Mouse (Mus musculus): ENCODE results near the gene Iscu.

The Iscu gene

DNA sequence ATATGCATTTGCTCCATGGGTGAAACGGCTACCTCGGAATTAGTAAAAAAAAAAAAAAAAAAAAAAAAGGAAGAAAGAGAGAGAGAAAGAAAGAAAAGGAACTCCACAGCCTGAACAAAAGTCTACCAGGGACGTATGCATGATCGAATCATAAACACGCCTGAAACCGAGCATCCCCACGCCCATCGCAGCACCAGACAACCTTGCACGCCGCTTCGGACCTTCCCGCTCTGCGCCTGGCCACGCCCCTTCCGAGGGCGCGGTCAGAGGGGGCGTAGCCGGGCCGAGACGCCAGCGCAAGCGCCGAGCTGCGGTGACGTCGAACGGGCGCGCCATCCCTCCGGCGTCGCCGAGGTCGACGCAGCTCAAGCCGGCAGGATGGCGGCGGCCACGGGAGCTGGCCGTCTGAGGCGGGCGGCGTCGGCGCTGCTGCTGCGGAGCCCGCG lies at the start of gene Iscu, which contains the start of gene Sart3:
Gene Iscu (plus strand): TSS at position 299 of the 446 bp plus-strand sequence.
Gene Sart3 (minus strand): TSS at position 61 of the 446 bp plus-strand sequence.
- DNase-seq = peak; percentile 95

DNA sequence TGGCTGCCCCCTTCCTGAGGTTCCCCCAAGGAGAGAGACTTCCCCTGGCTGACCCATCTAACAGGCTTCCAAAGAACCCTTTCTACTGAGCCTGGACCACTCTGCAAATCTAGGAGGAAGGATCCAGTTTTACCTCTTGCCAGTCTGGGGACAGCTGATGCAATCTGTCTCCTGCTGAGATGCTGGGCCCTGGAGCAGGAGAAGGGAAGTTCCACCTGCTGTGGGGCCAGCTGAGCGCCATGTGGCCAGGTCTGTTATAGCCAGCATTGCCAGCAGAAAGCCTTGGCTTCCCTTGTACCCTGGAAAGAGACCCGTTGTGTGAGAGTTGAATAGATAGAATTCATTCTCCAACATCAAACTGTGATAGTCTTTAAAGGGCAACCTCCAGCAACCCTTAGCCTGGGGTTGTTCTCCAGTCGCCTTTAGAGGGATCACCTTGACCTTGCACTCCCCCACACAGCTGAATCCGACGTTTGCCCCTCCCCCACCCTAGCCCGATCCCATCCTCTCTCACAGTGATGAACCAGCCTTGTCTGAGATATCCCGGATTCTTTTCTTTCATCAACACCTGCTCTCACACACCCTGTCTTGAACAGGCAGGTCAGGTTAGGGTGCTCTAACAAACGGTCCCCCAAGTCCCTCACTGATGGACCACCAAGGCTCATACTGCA lies 48.8 kb upstream of the Iscu start:
- peak; percentile 2 for DNase-seq

DNA sequence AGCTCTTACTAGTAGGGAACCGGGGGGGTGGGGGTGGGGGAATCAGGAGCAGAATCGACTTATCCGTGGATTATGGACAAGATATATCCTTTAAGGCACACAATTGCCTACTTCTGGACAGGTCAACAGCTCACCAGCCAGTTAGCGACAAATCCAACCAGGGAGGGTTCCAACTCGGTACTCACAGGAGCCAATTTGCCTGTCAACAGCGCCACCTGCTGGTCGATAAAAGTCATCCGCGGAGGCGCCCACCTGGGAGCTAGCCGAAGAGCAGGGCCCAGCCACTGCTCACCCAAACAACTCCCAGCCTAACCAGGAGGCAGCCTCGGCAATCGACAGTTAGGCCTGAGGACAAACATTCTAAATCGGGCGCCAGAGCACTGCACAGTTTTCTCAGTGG lies 48.1 kb upstream of the Iscu start, which contains the start of gene 1700069L16Rik:
Gene 1700069L16Rik (minus strand): TSS at position 327 of the 400 bp plus-strand sequence.
- peak; percentile 73 for DNase-seq

DNA sequence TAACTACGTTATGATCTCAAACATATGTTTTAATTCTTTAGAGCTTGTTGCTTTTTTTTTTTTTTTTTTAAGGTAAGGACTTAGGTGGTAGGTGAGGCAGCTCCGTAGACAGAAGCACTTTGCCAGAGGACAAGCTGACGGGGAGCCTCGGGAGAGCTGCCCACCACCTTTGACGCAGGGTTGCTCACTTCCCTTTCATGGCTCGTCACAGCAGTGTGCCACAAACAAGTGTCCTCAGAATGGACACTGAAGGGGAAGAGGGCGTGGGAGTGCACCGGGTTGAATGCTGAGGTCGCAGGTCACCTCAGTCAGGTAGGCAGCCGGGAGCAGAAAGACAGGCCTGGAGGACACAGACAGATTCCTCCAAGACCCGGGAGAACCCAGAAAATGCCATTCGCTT lies 47.1 kb upstream of the Iscu start:
- no peak for DNase-seq

DNA sequence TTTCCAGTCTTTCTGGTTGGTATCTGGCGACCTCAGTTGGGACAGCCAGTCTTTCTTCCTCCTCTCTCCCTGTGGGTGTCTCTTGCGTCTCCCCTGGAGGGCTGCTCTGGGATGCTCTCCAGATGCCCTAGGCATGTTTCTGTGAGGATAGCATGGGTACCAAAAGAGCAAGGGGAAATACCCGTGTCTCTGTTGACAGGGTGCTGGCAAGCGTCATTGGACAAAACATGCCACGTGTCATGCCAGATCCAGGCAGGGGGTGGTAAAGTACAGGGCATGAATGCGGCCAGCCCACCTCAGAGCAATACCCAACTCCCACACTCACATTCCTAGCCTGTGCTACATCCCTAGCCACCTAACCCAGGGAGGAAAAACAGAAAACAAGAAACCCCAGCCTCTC lies 45.9 kb upstream of the Iscu start:
- DNase-seq = no peak

DNA sequence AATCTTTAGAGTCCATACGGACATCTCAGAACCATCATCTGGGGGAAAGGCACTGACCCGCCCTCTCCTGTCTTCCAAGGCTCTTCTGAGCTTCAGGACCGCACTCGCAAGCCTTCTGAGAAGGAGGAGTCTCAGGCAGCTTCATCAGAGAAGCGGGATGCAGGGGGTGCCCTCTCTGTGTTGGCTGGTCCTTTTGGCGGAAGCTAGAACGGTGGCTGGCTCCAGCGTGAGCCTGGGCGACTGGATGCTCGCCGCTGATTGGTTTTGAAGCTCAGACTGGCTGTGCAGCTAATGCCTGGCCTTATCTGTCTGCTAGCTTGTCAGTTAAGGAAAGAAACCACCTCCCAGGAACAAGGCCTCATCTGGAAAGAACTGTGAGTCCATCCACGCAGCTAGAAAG lies 45.3 kb upstream of the Iscu start:
- DNase-seq = no peak

DNA sequence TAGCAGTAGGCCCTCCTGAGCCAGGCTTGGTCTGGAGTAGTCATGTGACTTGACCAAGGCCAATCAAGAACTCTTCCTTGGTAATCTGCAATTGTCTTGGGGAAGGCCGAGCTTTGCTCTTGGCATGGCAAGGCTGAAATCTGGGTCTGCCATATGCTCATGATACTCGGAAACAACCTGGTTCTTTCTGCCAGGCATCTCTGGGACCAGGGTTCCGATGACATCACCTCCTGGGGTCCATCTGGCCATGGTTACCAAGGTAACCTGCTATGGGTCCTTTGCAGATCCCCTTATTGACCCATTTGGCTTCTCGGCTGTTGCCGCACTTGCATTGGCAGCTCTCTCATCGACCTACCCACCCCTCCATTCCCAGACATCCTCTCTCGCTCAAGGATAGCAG lies 44.5 kb upstream of the Iscu start:
- no peak for DNase-seq

DNA sequence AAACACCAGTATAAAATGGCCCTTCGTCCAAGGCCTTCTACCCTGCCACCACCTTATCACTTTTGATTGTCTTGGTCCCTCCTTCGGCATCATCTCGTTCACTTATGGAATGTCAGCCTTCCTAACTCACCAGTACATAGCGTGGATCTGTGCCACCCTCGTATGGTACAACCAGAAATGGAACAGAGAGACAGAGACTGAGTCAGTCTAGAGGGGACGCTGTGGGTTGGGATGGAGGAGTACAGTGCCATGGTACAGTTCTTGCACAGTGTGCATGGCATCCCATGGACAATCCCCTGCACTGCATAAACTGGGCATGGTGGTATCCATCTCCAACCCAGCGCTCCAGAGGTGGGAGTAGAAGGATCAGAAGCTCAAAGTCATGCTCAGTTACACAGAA lies 43.9 kb upstream of the Iscu start:
- no peak for DNase-seq

DNA sequence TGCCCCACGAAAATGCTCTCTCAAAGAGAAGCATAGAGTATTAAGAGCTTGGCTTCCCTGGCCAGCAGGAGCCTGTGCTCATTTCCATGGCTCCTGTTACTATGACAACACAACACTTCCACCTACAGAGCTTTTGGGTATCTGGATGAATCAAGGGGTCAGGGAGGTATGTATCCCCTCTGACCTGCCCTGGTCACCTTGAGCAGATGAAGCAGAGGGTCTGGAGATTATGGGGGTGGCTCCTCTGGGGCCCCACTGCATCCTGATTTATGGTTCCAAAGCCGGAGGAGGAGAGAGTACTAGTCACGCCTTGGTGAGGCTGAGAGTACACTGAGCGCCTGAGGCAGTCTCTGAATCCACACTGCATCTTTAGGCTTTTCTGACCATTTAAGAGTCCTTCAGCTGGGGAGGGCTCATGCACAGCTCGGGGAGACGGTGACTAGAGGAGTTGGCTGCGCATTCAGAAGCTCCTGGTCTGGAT lies 41.9 kb upstream of the Iscu start:
- DNase-seq = no peak

DNA sequence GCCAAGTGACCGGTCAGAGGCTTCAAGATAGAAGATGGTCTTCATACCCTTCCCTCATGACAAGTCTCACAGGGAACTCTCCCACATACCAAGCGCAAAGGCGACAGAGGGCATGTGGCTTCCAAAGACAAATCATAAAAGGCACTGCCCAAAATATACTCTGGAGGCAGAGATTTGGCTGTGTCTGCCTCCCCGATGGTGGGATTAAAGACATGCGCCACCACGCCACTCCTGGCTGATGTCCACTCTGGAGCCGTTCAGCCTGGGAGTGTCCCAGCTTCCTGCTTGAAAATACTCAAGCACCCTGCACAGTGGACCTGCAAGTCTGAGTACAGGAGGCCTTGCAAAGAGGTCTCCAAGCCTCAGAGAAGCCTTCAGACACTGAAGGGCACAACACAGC lies 41.4 kb upstream of the Iscu start:
- DNase-seq = no peak

DNA sequence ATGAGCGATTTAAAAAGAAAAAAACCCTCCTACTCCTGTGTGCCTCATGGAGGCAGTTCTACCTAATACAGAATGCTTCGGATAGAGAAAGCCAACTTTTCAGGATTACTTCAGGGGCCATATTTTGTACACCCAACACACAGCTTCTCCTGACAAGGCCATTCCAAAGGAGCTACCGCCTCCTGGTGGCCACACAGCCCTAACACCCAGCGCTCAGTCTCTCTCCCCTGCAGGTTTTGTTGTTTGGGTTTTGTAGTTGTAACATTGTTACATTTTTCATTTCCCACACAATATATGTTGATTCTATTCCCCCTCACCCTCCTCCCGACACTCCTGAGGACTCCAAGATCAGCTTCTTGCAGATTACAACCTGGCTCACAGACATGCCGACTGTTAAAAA lies 40.4 kb upstream of the Iscu start:
- DNase-seq = no peak

DNA sequence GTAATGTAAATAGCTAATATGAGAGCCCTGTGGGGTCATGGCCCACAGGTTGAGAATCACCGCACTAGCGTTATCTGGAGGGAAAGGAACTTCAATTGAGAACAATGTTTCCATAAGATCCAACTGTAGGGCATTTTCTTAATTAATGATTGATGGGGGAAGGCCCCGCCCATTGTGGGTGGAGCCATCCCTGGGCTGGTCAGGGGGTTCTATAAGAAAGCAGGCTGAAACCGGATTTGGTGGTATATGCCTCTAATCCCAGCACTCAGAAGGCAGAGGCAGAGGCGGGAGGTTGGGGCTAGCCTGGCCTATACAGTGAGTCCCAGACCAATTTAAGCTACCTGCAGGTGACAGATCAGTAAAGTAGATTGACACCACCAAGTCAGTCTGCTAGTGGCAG lies 38.2 kb upstream of the Iscu start:
- DNase-seq = no peak

DNA sequence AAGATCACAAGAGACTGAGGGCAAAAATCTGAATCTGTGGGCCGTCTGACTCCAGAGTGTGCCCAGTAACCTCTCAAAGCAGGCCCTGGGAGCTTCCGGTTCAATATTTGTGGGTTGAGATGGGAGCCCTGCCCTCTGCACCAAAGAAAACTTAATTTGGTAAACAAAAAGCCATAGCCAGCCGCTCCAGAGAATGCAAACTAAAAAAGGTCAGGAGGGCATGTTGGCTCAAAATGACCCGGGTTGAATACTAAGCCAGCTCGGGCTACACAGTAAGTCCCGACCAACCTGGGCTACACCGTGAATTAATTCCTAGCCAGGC lies 37.6 kb upstream of the Iscu start:
- DNase-seq = no peak

DNA sequence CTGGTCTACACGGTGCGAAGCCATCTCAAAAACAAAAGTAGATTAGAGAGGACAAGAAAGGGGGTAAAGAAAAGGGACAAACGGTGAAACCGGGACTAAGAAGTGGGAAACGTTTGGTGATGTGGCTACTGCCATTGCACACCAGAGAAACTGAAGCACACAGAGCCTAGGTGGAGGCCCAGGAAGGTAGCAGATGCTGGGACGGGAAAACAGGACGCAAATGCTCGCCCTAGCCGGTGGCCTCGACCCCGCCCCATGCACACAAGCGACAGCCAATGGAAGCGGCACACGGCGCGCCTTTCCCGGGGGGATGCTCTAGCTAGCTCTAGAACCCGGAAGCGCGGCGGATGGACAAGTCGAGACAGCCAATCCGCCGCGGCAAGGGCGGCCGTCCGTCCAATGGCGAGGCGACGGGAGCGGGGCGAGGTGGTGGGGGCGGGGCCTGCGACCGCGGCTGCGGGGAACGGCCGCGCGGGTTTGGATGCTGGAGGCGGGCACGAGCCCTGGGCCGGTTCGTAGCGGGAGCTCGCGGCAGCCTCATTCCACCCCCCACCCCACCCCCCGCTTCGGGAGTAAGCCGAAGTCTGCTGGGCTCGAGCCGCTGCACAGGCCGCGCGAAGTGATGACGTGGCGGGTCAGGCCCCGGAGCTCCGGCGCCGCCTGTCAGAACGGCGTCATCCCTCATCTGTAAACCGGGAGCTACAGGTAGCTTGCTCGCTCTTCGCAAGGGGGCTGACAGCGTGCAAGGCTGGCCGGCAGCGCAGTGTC lies 37.0 kb upstream of the Iscu start, which contains the start of gene Ficd:
Gene Ficd (plus strand): TSS at position 459 of the 768 bp plus-strand sequence.
- DNase-seq = peak; percentile 96

DNA sequence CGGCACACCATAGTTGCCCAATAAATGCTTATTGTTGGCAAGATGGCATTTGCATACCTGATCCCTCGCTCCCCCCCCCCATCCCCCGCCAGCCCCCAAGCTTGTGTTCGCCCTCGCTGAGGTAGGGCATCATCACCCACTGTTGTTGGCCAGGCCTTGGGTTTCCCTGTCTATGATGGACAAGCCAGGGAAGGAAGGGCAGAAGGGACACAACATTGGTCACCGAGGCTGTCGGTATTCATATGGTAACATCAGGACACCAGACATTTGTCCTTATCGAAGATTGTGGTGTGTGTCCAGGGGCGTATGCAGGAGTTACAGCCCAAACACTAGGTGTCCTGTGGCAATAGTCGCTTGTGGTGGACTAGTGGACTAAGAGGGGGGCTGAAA lies 36.4 kb upstream of the Iscu start:
- no peak for DNase-seq

DNA sequence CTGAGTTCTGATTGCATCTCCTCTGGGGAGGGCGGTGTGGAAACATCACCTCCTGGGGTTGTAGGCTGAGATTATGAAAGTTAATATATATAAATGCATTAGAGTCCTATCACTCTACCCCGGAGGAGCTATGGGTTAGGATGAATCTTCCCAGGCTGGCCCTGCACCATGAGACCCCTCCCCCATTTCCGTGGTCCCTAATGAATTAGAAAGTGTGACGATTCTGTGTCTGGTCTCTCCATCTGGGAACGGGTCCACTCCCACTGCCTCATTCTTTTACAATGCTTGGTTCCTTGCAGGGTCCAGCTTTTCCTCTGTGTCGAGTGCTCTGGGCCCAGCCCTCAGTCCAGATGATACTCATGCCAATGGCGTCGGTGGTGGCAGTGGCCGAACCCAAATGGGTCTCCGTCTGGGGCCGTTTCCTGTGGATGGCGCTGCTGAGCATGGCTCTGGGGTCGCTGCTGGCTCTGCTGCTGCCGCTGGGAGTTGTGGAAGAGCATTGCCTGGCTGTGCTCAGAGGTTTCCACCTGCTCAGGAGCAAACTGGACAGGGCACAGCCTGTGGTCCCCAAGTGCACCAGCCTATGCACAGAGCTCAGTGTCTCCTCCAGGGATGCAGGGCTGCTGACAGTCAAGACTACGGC lies 35.9 kb upstream of the Iscu start:
- DNase-seq = no peak

DNA sequence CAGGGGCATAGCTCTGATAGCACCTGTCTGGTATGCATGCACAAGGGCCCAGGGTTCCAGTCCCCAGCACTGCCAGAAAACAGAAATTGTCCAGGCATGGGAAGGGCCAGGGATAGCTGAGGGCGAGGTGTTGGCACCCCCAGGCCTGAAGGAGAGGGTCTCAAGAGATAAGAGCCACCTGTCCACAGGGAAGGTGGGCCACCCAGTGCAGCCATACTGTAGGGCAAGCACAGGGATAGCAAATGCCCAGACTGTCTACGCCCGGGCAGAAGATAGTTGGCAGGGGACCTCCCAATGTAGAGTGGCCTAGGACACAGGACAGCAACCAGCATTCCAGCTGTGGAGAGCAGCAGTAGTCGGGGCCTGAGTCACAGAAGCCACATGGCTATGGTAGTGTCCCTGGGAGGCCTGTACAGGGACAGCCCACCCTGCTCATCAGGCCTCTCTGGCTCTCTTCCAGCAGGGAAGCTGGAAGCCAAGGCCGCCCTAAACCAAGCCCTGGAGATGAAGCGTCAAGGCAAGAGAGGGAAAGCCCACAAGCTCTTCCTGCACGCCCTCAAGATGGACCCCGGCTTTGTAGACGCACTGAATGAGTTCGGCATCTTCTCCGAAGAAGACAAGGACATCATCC lies 34.8 kb upstream of the Iscu start:
- no peak for DNase-seq

DNA sequence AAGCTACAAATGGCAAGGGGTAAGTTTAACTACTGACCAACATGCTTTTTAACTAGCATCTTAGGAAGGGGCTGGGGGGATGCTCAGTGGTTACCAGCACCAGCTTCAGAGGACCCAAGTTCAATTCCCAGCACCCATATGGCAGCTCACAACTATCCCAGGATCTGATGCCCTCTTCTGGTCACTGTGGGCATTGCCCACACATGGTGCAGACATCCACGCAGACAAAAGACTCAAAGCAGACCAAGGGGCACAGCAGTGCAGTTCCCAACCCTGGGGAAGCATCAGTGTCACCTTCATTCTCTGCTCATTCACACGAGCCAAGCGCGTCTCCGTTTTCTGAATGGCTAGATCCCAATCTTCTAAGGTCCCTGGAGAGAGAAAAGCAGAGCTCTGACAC lies 24.9 kb upstream of the Iscu start:
- DNase-seq = no peak

DNA sequence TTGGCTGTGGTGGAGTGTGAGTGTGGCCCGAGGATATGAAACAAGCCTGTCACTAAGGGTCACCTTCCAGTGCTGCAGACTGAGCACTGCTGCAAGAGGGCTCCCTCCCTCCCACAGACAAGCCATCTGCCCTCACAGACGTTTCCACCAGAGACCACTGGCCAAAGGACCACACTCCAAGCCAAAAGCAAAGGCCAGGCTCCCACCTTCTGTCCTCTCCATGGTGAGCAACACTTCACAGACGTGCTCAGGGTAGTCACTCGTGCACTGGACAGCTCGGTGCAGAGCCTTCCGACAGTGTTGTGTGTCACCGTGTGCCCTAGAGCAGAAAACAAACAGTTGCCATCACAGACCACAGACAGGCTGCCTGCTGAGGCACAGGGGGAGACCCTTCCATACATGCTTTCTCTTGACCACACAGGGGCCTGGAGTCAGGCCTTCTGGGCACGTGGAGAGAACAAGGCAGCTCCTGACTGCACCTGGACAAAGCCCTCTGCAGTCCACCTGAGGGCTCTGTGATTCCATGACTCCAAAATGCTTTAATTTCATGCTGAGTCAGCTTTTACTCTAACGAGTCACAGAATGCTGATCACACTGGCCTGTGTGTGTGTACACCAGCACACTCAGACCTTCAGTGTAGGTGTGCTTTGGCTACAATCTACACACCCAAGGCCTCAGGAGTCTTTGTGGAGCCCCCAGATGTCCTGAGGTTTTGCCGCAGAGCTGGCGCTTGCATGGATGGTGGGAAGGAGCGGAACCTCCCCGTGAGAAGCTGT lies 23.8 kb upstream of the Iscu start:
- no peak for DNase-seq

DNA sequence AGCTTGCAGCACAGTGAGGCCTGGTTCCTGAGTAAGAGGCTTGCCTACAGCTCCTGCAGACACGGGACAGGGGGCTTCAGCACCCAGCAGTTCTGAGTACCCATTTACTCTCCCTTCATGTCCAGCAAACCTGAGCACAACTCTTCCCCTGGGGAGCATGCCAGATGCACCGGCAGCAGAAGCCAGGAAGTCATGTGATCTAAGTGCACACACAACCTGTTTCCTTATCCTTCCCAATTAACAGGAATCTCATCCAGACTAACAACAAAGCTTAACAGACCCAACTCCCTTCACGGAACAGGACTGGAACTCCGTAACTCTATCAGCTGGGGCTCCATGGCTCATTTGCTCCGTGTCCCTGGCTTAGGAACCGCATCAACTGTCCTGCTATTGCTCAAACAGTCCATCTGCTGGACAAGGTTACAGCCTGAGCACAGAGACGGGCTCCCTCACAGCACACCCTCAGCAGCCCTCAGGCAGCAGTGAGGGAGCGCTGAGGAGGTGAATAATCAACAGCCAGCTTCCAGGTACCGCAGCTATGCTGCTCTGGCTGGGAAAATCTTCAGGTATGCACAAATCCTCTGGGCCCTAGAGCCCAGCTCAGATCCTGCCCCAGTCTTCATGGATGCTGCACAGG lies 20.9 kb upstream of the Iscu start:
- DNase-seq = no peak

DNA sequence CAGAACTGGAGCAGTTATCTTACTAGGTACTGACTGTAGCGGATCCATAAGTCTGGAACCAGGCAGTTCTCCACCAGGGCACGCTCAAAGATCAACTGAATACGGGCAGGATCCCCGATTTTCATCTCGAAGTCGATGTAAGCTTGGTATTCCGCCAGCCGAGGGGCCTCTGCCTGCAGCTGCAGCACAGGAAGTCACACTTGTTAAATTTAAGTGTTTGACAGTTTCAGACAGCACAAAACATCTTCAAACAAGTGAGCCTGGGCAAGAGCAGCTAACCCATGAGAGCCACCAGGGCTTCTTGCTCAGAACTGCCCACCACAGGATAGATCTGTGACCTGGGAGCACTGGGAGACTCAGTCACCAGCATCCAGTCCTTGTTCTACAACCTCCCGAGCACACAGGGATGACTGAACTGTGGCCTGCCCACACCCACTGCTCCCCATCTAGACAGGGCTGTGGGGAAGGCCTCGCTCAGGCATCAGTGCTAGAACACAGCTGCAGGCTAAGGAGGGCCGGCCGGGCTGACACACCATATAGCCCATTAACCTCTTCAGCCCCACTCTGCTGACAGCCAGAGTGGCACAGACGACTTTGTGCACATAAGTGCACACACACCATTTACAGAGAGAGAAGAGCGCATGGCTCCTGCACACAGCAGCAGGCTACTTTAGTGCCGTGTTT lies 17.1 kb upstream of the Iscu start:
- no peak for DNase-seq

Measured in layer of hippocampus, adult 9-11 months (tissue).